Mouse (Mus musculus) small intestine, adult 2 months (tissue): ENCODE measurements around the gene Cygb. TPM values are rescaled to one million over a fixed set of nuclear protein-coding genes. Genes with fewer than 3 reads are reported as not detected.
A peak's percentile ranks its signal among the peaks of the same experiment; 100 is the strongest.
"Not testable (repeated sequence)": the region's sequence is repeated elsewhere in the genome, so short reads cannot be mapped to it uniquely, and the experiment has no call there.

Experiments used
- H3K27ac ChIP-seq: fragments of 200-500 bp; 2 replicates; pipeline ENCODE4 v1.5.1; 2012; ENCODE audit warnings: low read depth, low read length, control low read depth, inconsistent platforms; ENCODE audit not compliant: insufficient read depth
- H3K27me3 ChIP-seq: fragments of 200-500 bp; 2 replicates; pipeline ENCODE4 v1.6.1; 2012; ENCODE audit warnings: mild to moderate bottlenecking, moderate library complexity, low read length, inconsistent platforms; ENCODE audit not compliant: control insufficient read depth, insufficient read depth
- H3K36me3 ChIP-seq: fragments of 200-500 bp; 2 replicates; pipeline ENCODE4 v1.6.1; 2012; ENCODE audit warnings: mild to moderate bottlenecking, low read length, control low read depth, inconsistent platforms; ENCODE audit not compliant: control insufficient read depth, insufficient read depth
- H3K4me1 ChIP-seq: fragments of 200-500 bp; 2 replicates; pipeline ENCODE4 v1.6.1; 2012; ENCODE audit warnings: low read length, inconsistent platforms, mixed read lengths; ENCODE audit not compliant: control insufficient read depth, insufficient read depth, insufficient read length
- H3K4me3 ChIP-seq: fragments of 200-500 bp; 2 replicates; pipeline ENCODE4 v1.5.1; 2012; ENCODE audit warnings: low read depth, mild to moderate bottlenecking, control low read depth, inconsistent platforms, low read length, moderate library complexity
- CTCF ChIP-seq: fragments of 200-500 bp; IDR thresholded peaks from 2 replicates; pipeline ENCODE4 v1.5.1; 2012; ENCODE audit warnings: low read depth, mild to moderate bottlenecking, control low read depth, inconsistent platforms, low read length, moderate library complexity, mixed read lengths; ENCODE audit not compliant: insufficient replicate concordance, insufficient read length; ENCODE audit errors: extremely low read depth
- POLR2A ChIP-seq: fragments of 200-500 bp; IDR thresholded peaks from 2 replicates; pipeline ENCODE4 v1.6.1; 2012; ENCODE audit warnings: low read depth, mild to moderate bottlenecking, control low read depth, inconsistent platforms, low read length, moderate library complexity
- WGBS: fragments of 180-500 bp; shearing (Covaris S2); methylation state at CpG from one replicate; pipeline ENCODE4 v1.1.7; 2018; 5-methylcytosine and 5-hydroxymethylcytosine counted together
- polyA plus RNA-seq: library from polyadenylated mRNA; depleted of rRNA; stranded (reverse); fragments of >200 nt; gene quantifications from 2 replicates; pipeline ENCODE4 v1.2.3, GENCODE M21; 2012

Gene Cygb
- polyA plus RNA-seq, 1 experiment, result 23.7 TPM

GRCm38 (mm10) chr11:116611883-116612282 lies 42.2 kb downstream of the Cygb start:
- peaks cover 36% of the 10 kb centered on the region for H3K4me1 ChIP-seq
- no peak overlapping the region for H3K27ac ChIP-seq
- 83% methylated on average over 9 of the region's 9 CpGs for WGBS
- no peak overlapping the region for H3K4me3 ChIP-seq
- TF ChIP-seq CTCF, result no peak
- no peak for TF ChIP-seq POLR2A
- no peaks in the 10 kb centered on the region for H3K27me3 ChIP-seq
- peaks cover 19% of the 10 kb centered on the region for H3K36me3 ChIP-seq

- peaks cover 24% of the 10 kb centered on the region for H3K36me3 ChIP-seq
- 87% methylated on average over 9 of the region's 9 CpGs for WGBS
- peaks cover 32% of the 10 kb centered on the region for H3K4me1 ChIP-seq
- H3K27ac ChIP-seq, H3K4me3 ChIP-seq, H3K27me3 ChIP-seq: not testable (repeated sequence)
These were observed 42.9 kb downstream of the Cygb start for GRCm38 (mm10) chr11:116611168-116611567.

GRCm38 (mm10) chr11:116609965-116610630 lies 44.0 kb downstream of the Cygb start:
- Histone ChIP-seq H3K27ac (no peak overlapping the region), H3K36me3 (peaks cover 35% of the 10 kb centered on the region), H3K4me3 (no peak overlapping the region), H3K27me3 (no peaks in the 10 kb centered on the region), H3K4me1 (peaks cover 23% of the 10 kb centered on the region)
- no peak for TF ChIP-seq POLR2A
- no peak for TF ChIP-seq CTCF
- WGBS, result 78% methylated on average over 15 of the region's 15 CpGs

GRCm38 (mm10) chr11:116607717-116608116 lies 46.4 kb downstream of the Cygb start:
- TF ChIP-seq CTCF (no peak), POLR2A (no peak)
- 90% methylated on average over 3 of the region's 3 CpGs for WGBS
- Histone ChIP-seq H3K36me3 (peaks cover 57% of the 10 kb centered on the region), H3K27ac (no peak overlapping the region), H3K4me3 (no peak overlapping the region), H3K27me3 (no peaks in the 10 kb centered on the region), H3K4me1 (peaks cover 15% of the 10 kb centered on the region)

- Histone ChIP-seq H3K4me1 (peaks cover 7% of the 10 kb centered on the region), H3K4me3 (no peak overlapping the region), H3K27ac (no peak overlapping the region), H3K27me3 (no peaks in the 10 kb centered on the region), H3K36me3 (peaks cover 88% of the 10 kb centered on the region)
- TF ChIP-seq POLR2A, result no peak
- TF ChIP-seq CTCF, result no peak
- WGBS, result 96% methylated on average over 12 of the region's 12 CpGs
These were observed 50.0 kb downstream of the Cygb start for GRCm38 (mm10) chr11:116604097-116604496.

- 95% methylated on average over 10 of the region's 10 CpGs for WGBS
- peaks cover 7% of the 10 kb centered on the region for H3K4me1 ChIP-seq
- TF ChIP-seq CTCF (peak; percentile 64; the same call in 1 of the 2 replicates), POLR2A (no peak)
- no peak overlapping the region for H3K4me3 ChIP-seq
- H3K36me3 ChIP-seq, result peaks cover 89% of the 10 kb centered on the region
- no peaks in the 10 kb centered on the region for H3K27me3 ChIP-seq
- H3K27ac ChIP-seq, result no peak overlapping the region
These were observed 50.8 kb downstream of the Cygb start for GRCm38 (mm10) chr11:116603339-116603738.

- no peak overlapping the region for H3K4me3 ChIP-seq
- peaks cover 3% of the 10 kb centered on the region for H3K4me1 ChIP-seq
- WGBS, result 91% methylated on average over 8 of the region's 8 CpGs
- no peaks in the 10 kb centered on the region for H3K27me3 ChIP-seq
- H3K36me3 ChIP-seq, result peaks cover 90% of the 10 kb centered on the region
- TF ChIP-seq POLR2A (no peak), CTCF (no peak)
- H3K27ac ChIP-seq, result no peak overlapping the region
These were observed 52.1 kb downstream of the Cygb start for GRCm38 (mm10) chr11:116602043-116602442.

GRCm38 (mm10) chr11:116601166-116601565 lies 52.9 kb downstream of the Cygb start:
- TF ChIP-seq POLR2A (no peak), CTCF (no peak)
- Histone ChIP-seq H3K27me3 (no peaks in the 10 kb centered on the region), H3K4me3 (no peak overlapping the region), H3K4me1 (no peaks in the 10 kb centered on the region), H3K27ac (no peak overlapping the region), H3K36me3 (peaks cover 89% of the 10 kb centered on the region)
- 93% methylated on average over 8 of the region's 8 CpGs for WGBS
